Mouse (Mus musculus) myocyte (in vitro differentiated cells): Measurements from ENCODE around the gene Rpl4. TPM values are rescaled to one million over a fixed set of nuclear protein-coding genes. Genes with fewer than 3 reads are reported as not detected.

ENCODE experiments used
- H3K27me3 ChIP-seq: one replicate; pipeline ENCODE4 v1.6.1; 2011; ENCODE audit not compliant: control insufficient read depth, insufficient read depth, insufficient read length
- H3K36me3 ChIP-seq: one replicate; pipeline ENCODE4 v1.6.1; 2011; ENCODE audit not compliant: control insufficient read depth, insufficient read depth
- H3K4me2 ChIP-seq: one replicate; pipeline ENCODE4 v1.6.1; 2011; ENCODE audit warnings: low read depth, control low read depth
- H3K4me3 ChIP-seq: one replicate; pipeline ENCODE4 v1.5.1; 2011; ENCODE audit warnings: mild to moderate bottlenecking, control low read depth, moderate library complexity
- H3K79me2 ChIP-seq: one replicate; pipeline ENCODE4 v1.6.1; 2011; ENCODE audit not compliant: control insufficient read depth, insufficient read depth
- H3ac ChIP-seq: one replicate; pipeline ENCODE4 v1.6.1; 2011; ENCODE audit not compliant: control insufficient read depth, insufficient read length
- CEBPB ChIP-seq: IDR thresholded peaks from 2 replicates; pipeline ENCODE4 v1.6.1; 2011; ENCODE audit warnings: mild to moderate bottlenecking, moderate library complexity; ENCODE audit not compliant: poor library complexity, insufficient read depth, severe bottlenecking
- E2F4 ChIP-seq: IDR thresholded peaks from one replicate; pipeline ENCODE4 v1.6.1; 2011; ENCODE audit warnings: mild to moderate bottlenecking, control low read depth, moderate library complexity; ENCODE audit not compliant: insufficient read depth
- MAX ChIP-seq: IDR thresholded peaks from one replicate; pipeline ENCODE4 v1.6.1; 2011; ENCODE audit warnings: low read depth, mild to moderate bottlenecking, control low read depth
- MYOD1 ChIP-seq, 3 experiments: IDR thresholded peaks; one replicate each; pipeline ENCODE4 v1.6.1; 2011; ENCODE audit warnings: control low read depth in 2 of 3, low read depth in 2 of 3, mild to moderate bottlenecking in 2 of 3, moderate library complexity in 1 of 3; ENCODE audit not compliant: insufficient read length in 2 of 3, control insufficient read depth in 1 of 3
- MYOG ChIP-seq, 3 experiments: IDR thresholded peaks; one replicate each; pipeline ENCODE4 v1.6.1; 2011; ENCODE audit warnings: control low read depth in 2 of 3, low read depth in 2 of 3, mild to moderate bottlenecking in 2 of 3; ENCODE audit not compliant: insufficient read length in 2 of 3, control insufficient read depth in 1 of 3, insufficient read depth in 1 of 3
- POLR2A ChIP-seq: IDR thresholded peaks from one replicate; pipeline ENCODE4 v1.6.1; 2011; ENCODE audit warnings: low read depth, mild to moderate bottlenecking, control low read depth, moderate library complexity; ENCODE audit not compliant: insufficient read length
- POLR2AphosphoS2 ChIP-seq: IDR thresholded peaks from one replicate; pipeline ENCODE4 v1.6.1; 2011; ENCODE audit warnings: low read depth, control low read depth; ENCODE audit not compliant: insufficient read length
- REST ChIP-seq: IDR thresholded peaks from one replicate; pipeline ENCODE4 v1.6.1; 2011; ENCODE audit warnings: mild to moderate bottlenecking, control low read depth, moderate library complexity; ENCODE audit not compliant: insufficient read depth, insufficient read length
- SRF ChIP-seq: IDR thresholded peaks from one replicate; pipeline ENCODE4 v1.6.1; 2011; ENCODE audit warnings: low read depth; ENCODE audit not compliant: control insufficient read depth, insufficient read length
- TCF12 ChIP-seq: IDR thresholded peaks from one replicate; pipeline ENCODE4 v1.6.1; 2011; ENCODE audit warnings: mild to moderate bottlenecking, control low read depth; ENCODE audit not compliant: poor library complexity, insufficient read depth, severe bottlenecking
- TCF3 ChIP-seq: IDR thresholded peaks from one replicate; pipeline ENCODE4 v1.6.1; 2011; ENCODE audit warnings: low read depth, control low read depth; ENCODE audit not compliant: insufficient read length
- USF1 ChIP-seq: IDR thresholded peaks from one replicate; pipeline ENCODE4 v1.6.1; 2011; ENCODE audit warnings: low read depth, mild to moderate bottlenecking, control low read depth, moderate library complexity
- polyA plus RNA-seq: library from polyadenylated mRNA; unstranded; fragments of >200 nt; fragmentation: generic; extraction: Trizol; gene quantifications from one replicate; pipeline ENCODE4 v1.2.1, GENCODE M21; 2012; ENCODE audit warnings: missing spikeins

The Rpl4 gene
- polyA plus RNA-seq, 1 experiment, result 1,028 TPM

DNA sequence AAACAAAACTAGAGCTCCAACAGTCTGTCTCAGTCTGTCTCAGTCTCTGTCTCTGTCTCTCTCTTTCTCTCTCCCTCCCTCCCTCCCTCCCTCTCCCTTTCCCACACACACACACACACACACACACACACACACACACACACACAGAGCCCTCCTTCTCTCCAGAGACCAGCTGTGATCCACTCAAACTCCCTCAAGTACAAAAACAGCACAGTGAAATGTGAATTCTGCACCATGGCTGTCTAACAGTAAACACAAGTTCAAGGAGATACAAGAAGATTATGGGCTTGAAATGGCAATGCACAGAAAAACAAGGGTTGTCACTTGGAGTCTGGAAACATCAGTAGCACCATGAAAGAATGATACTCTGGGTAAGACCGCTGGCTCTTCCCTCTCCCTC is 46.1 kb downstream of the Rpl4 start:
- peaks cover 65% of the 10 kb centered on the region for H3K79me2 ChIP-seq
- no peaks in the 10 kb centered on the region for H3K36me3 ChIP-seq
- TF ChIP-seq CEBPB (no peak), POLR2A (no peak), TCF12 (no peak)
- H3K4me2 ChIP-seq, result no peak overlapping the region
- no peak overlapping the region for H3ac ChIP-seq
- H3K27me3 ChIP-seq, result no peaks in the 10 kb centered on the region
- no peak overlapping the region for H3K4me3 ChIP-seq

DNA sequence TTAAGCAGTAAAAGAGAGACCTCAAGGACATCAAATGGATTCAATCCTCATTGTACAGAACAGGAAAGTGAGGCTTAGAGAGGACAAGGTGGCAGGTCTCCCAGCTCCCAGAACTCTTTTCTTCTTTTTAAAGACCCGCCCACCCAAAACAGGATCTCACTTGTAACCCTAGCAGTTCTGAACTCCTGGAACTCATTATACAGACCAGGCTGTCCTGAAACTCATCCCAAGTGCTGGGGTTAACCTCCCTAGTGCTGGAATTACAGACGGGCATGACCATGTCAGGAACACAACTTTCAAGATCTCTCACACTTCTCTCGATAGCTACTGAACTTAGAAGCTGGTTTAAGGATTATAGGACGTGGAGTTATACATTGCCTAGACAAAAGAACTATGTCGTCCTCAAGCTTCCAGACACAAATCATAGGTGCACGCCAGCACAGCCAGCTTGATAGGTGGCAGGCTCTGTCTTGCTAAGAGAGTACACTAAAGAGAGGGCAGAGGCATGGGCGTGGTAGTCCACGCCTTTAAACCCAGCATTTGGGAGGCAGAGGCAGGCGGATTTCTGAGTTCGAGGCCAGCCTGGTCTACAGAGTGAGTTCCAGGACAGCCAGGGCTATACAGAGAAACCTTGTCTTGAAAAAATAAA is 46.7 kb downstream of the Rpl4 start:
- Histone ChIP-seq H3K79me2 (peaks cover 65% of the 10 kb centered on the region), H3K4me3 (no peak overlapping the region), H3K4me2 (no peak overlapping the region), H3K36me3 (no peaks in the 10 kb centered on the region), H3K27me3 (no peaks in the 10 kb centered on the region), H3ac (no peak overlapping the region)
- TF ChIP-seq MYOG (IDR thresholded peaks at IDR 0.05; ENCODE audit: control insufficient read depth in 1 of 3, insufficient read depth in 1 of 3, insufficient read length in 2 of 3, low read depth in 2 of 3), result no peak
- no peak for TF ChIP-seq REST
- no peak for TF ChIP-seq CEBPB
- no peak for TF ChIP-seq E2F4
- TF ChIP-seq USF1, result no peak
- no peak for TF ChIP-seq MAX
- TF ChIP-seq TCF12, result no peak
- no peak for TF ChIP-seq POLR2A
- no peak for TF ChIP-seq TCF3
- no peak for TF ChIP-seq MYOD1 (IDR thresholded peaks at IDR 0.05; ENCODE audit: control insufficient read depth in 1 of 3, insufficient read length in 2 of 3, low read depth in 2 of 3)
- TF ChIP-seq POLR2AphosphoS2, result no peak
- no peak for TF ChIP-seq SRF

- Histone ChIP-seq H3K79me2 (peaks cover 69% of the 10 kb centered on the region), H3K27me3 (no peaks in the 10 kb centered on the region), H3K4me3 (no peak overlapping the region), H3ac (no peak overlapping the region), H3K4me2 (no peak overlapping the region), H3K36me3 (no peaks in the 10 kb centered on the region)
- no peak for TF ChIP-seq MYOD1 (IDR thresholded peaks at IDR 0.05; ENCODE audit: control insufficient read depth in 1 of 3, insufficient read length in 2 of 3, low read depth in 2 of 3)
Measured at GRCm38 (mm10) chr9:64220603-64221002, 47.4 kb downstream of the Rpl4 start.

GRCm38 (mm10) chr9:64221480-64221879 is 48.3 kb downstream of the Rpl4 start:
- Histone ChIP-seq H3ac (no peak overlapping the region), H3K4me3 (no peak overlapping the region), H3K36me3 (no peaks in the 10 kb centered on the region), H3K79me2 (peaks cover 68% of the 10 kb centered on the region), H3K4me2 (no peak overlapping the region), H3K27me3 (no peaks in the 10 kb centered on the region)
- TF ChIP-seq REST, result no peak
- TF ChIP-seq MYOD1 (IDR thresholded peaks at IDR 0.05; ENCODE audit: control insufficient read depth in 1 of 3, insufficient read length in 2 of 3, low read depth in 2 of 3), result no peak
- no peak for TF ChIP-seq POLR2A
- no peak for TF ChIP-seq MYOG (IDR thresholded peaks at IDR 0.05; ENCODE audit: control insufficient read depth in 1 of 3, insufficient read depth in 1 of 3, insufficient read length in 2 of 3, low read depth in 2 of 3)
- TF ChIP-seq E2F4, result no peak
- no peak for TF ChIP-seq SRF
- no peak for TF ChIP-seq MAX
- TF ChIP-seq POLR2AphosphoS2, result no peak
- TF ChIP-seq TCF12, result no peak
- TF ChIP-seq CEBPB, result no peak
- no peak for TF ChIP-seq TCF3
- no peak for TF ChIP-seq USF1

GRCm38 (mm10) chr9:64222098-64222497 is 48.9 kb downstream of the Rpl4 start:
- Histone ChIP-seq H3K79me2 (peaks cover 71% of the 10 kb centered on the region), H3K27me3 (no peaks in the 10 kb centered on the region), H3K36me3 (no peaks in the 10 kb centered on the region), H3K4me2 (no peak overlapping the region), H3K4me3 (no peak overlapping the region), H3ac (no peak overlapping the region)
- TF ChIP-seq REST (no peak), MYOD1 (IDR thresholded peaks at IDR 0.05; ENCODE audit: control insufficient read depth in 1 of 3, insufficient read length in 2 of 3, low read depth in 2 of 3) (no peak), MAX (no peak), SRF (no peak), USF1 (no peak), TCF3 (no peak), CEBPB (no peak), E2F4 (no peak), POLR2AphosphoS2 (no peak), POLR2A (no peak), MYOG (IDR thresholded peaks at IDR 0.05; ENCODE audit: control insufficient read depth in 1 of 3, insufficient read depth in 1 of 3, insufficient read length in 2 of 3, low read depth in 2 of 3) (no peak), TCF12 (no peak)
